Mouse (Mus musculus) gastrocnemius, adult 2 months (tissue): ENCODE results near the gene Ubl7. TPM values are rescaled to one million over a fixed set of nuclear protein-coding genes. Genes with fewer than 3 reads are reported as not detected.

Experiments
- DNase-seq: peaks from one replicate; pipeline ENCODE4 v3.0.0; 2022
- H3K27ac ChIP-seq: fragments of 200-600 bp; 2 replicates; pipeline ENCODE4 v1.8.1; 2022; ENCODE audit warnings: mild to moderate bottlenecking
- H3K4me3 ChIP-seq: fragments of 200-600 bp; 2 replicates; pipeline ENCODE4 v1.8.1; 2022; ENCODE audit warnings: mild to moderate bottlenecking, moderate library complexity
- CTCF ChIP-seq: fragments of 200-600 bp; IDR thresholded peaks from 2 replicates; pipeline ENCODE4 v1.8.1; 2022; ENCODE audit warnings: antibody characterized with exemption, mild to moderate bottlenecking, moderate library complexity
- intact Hi-C: fragments of 180-260 bp; cut with DNase I; formaldehyde crosslinking; loops from one replicate; pipeline ENCODE4 v1.15.1; 2025
- total RNA-seq, 2 experiments: library from RNA; stranded (reverse); gene quantifications; 2 replicates each; pipeline ENCODE4 v1.2.3; 2021

Gene Ubl7
- total RNA-seq, 2 experiments from 2014 or later, result 81.3 to 82.1 TPM

GRCm38 (mm10) chr9:57978858-57979257, 68.1 kb downstream of the Ubl7 start:
- TF ChIP-seq CTCF, result no peak
- no peak overlapping the region for H3K27ac ChIP-seq
- H3K4me3 ChIP-seq, result no peak overlapping the region
- intact Hi-C loops, result no loop called here
- no peak for DNase-seq

Other genes with a start within 250 kb of the Ubl7 start
- not detected for gene Cyp1a2, start 227.3 kb upstream of the Ubl7 start, total RNA-seq
- gene Cyp1a1, start 223.1 kb upstream of the Ubl7 start, total RNA-seq, result under 1 TPM; 0.36 to 0.53 TPM
- gene Edc3, start 202.4 kb upstream of the Ubl7 start, total RNA-seq, result 1 to 10 TPM; 5.9 to 6.6 TPM
- 10 to 100 TPM; 45.4 to 50.4 TPM for gene Clk3, start 145.1 kb upstream of the Ubl7 start, total RNA-seq
- gene Arid3b, start 74.2 kb upstream of the Ubl7 start, total RNA-seq, result 1 to 10 TPM; 3.1 to 3.4 TPM
- gene Sema7a, start 29.1 kb downstream of the Ubl7 start, total RNA-seq, result 10 to 100 TPM in 1 of 2 experiments, 1 to 10 TPM in 1; 9.0 to 14.4 TPM
- under 1 TPM in 1 of 2 experiments, not detected in 1; 0.10 TPM for gene Cyp11a1, start 95.4 kb downstream of the Ubl7 start, total RNA-seq
- under 1 TPM; 0.13 to 0.31 TPM for gene Stra6, start 152.8 kb downstream of the Ubl7 start, total RNA-seq
- gene Ccdc33, start 207.8 kb downstream of the Ubl7 start, total RNA-seq, result not detected